Mouse (Mus musculus): Measurements from ENCODE around the gene Lrrc4c. TPM values are rescaled to one million over a fixed set of nuclear protein-coding genes. Genes with fewer than 3 reads are reported as not detected.

The Lrrc4c gene
- polyA plus RNA-seq, 1 experiment from 2014 or later = 29.9 TPM

GRCm38 (mm10) chr2:96714561-96714960 lies 396.6 kb downstream of the Lrrc4c start:
- no peak overlapping the region for H3K4me3 ChIP-seq (replicated peaks; ENCODE audit: low read depth, low read length)
- no peak overlapping the region for H3K4me2 ChIP-seq (ENCODE audit: low read length)
- no peak overlapping the region for H3K27ac ChIP-seq (replicated peaks; ENCODE audit: low read depth, low read length)
- H3K27me3 ChIP-seq (ENCODE audit: control insufficient read depth, insufficient read depth, low read length) = no peaks in the 10 kb centered on the region
- no peaks in the 10 kb centered on the region for H3K4me1 ChIP-seq (ENCODE audit: control insufficient read depth, insufficient read depth, low read length)
- DNase-seq (no peak), ATAC-seq (ENCODE audit: low FRiP score, low TSS enrichment) (no peak)
- no peak overlapping the region for H3K9ac ChIP-seq (replicated peaks; ENCODE audit: low read length)
- 92% methylated on average over 7 of the region's 7 CpGs for WGBS
- H3K36me3 ChIP-seq (ENCODE audit: control insufficient read depth, insufficient read depth, low read length) = no peaks in the 10 kb centered on the region
- no peaks in the 10 kb centered on the region for H3K9me3 ChIP-seq (ENCODE audit: control insufficient read depth, low read length)

- Histone ChIP-seq H3K9ac (replicated peaks; ENCODE audit: low read length) (no peak overlapping the region), H3K4me1 (ENCODE audit: control insufficient read depth, insufficient read depth, low read length) (no peaks in the 10 kb centered on the region), H3K4me3 (replicated peaks; ENCODE audit: low read depth, low read length) (no peak overlapping the region), H3K9me3 (ENCODE audit: control insufficient read depth, low read length) (no peaks in the 10 kb centered on the region), H3K27ac (replicated peaks; ENCODE audit: low read depth, low read length) (no peak overlapping the region), H3K36me3 (ENCODE audit: control insufficient read depth, insufficient read depth, low read length) (no peaks in the 10 kb centered on the region), H3K4me2 (ENCODE audit: low read length) (no peak overlapping the region), H3K27me3 (ENCODE audit: control insufficient read depth, insufficient read depth, low read length) (no peaks in the 10 kb centered on the region)
- no peak for DNase-seq
- 86% methylated on average over 2 of the region's 2 CpGs for WGBS
- no peak for ATAC-seq (ENCODE audit: low FRiP score, low TSS enrichment)
Measured at GRCm38 (mm10) chr2:96717353-96717752, 399.4 kb downstream of the Lrrc4c start.

DNA sequence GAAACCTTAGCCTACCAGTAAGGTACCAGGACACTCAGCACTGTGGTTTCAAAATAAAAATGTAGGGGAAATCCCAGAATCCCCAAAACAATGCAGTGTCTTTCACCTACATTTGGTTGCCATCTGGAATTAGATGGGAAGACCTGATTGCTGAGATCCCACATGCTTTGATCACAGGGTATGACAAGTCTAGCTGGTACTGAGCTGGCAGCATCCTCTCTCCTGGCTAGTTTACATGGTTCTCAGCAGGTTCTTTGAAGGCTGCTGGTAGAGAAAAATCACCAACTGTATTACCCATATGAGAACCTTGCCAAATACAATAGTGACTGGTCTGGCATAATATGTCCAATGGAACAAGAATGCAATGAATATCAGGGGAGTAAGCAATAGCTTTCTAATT lies 405.4 kb downstream of the Lrrc4c start:
- no peak overlapping the region for H3K27ac ChIP-seq (replicated peaks; ENCODE audit: low read depth, low read length)
- no peaks in the 10 kb centered on the region for H3K36me3 ChIP-seq (ENCODE audit: control insufficient read depth, insufficient read depth, low read length)
- no peak for DNase-seq
- no peaks in the 10 kb centered on the region for H3K27me3 ChIP-seq (ENCODE audit: control insufficient read depth, insufficient read depth, low read length)
- no peak overlapping the region for H3K9ac ChIP-seq (replicated peaks; ENCODE audit: low read length)
- ATAC-seq (ENCODE audit: low FRiP score, low TSS enrichment) = no peak
- H3K4me1 ChIP-seq (ENCODE audit: control insufficient read depth, insufficient read depth, low read length) = no peaks in the 10 kb centered on the region
- H3K4me2 ChIP-seq (ENCODE audit: low read length) = no peak overlapping the region
- no peak overlapping the region for H3K4me3 ChIP-seq (replicated peaks; ENCODE audit: low read depth, low read length)
- no peaks in the 10 kb centered on the region for H3K9me3 ChIP-seq (ENCODE audit: control insufficient read depth, low read length)

- Histone ChIP-seq H3K36me3 (ENCODE audit: control insufficient read depth, insufficient read depth, low read length) (no peaks in the 10 kb centered on the region), H3K9me3 (ENCODE audit: control insufficient read depth, low read length) (no peaks in the 10 kb centered on the region), H3K27ac (replicated peaks; ENCODE audit: low read depth, low read length) (no peak overlapping the region), H3K4me1 (ENCODE audit: control insufficient read depth, insufficient read depth, low read length) (no peaks in the 10 kb centered on the region), H3K9ac (replicated peaks; ENCODE audit: low read length) (no peak overlapping the region), H3K4me3 (replicated peaks; ENCODE audit: low read depth, low read length) (no peak overlapping the region), H3K4me2 (ENCODE audit: low read length) (no peak overlapping the region), H3K27me3 (ENCODE audit: control insufficient read depth, insufficient read depth, low read length) (no peaks in the 10 kb centered on the region)
- no peak for ATAC-seq (ENCODE audit: low FRiP score, low TSS enrichment)
- DNase-seq = no peak
Measured at GRCm38 (mm10) chr2:96736081-96736480, 418.1 kb downstream of the Lrrc4c start.

DNA sequence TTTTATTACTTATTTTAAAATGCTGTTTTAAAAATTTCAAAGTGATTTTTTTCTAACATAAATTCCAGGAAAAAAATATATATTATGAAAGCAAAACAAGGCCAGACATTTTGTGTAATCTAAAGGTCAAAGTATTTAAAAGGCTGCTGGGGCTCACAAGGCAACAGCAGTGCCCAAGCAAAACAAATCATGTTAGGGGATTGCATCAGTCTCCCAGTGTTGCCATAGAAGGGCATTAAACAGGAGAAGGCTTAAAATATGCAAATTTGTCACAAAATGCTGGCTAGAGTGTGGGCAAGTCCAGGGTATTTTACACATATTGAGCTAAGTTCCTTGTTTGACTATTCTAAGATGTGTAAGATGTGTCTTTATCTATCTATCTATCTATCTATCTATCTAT lies 437.1 kb downstream of the Lrrc4c start:
- Histone ChIP-seq H3K4me2 (ENCODE audit: low read length) (no peak overlapping the region), H3K9me3 (ENCODE audit: control insufficient read depth, low read length) (no peaks in the 10 kb centered on the region), H3K36me3 (ENCODE audit: control insufficient read depth, insufficient read depth, low read length) (no peaks in the 10 kb centered on the region), H3K27me3 (ENCODE audit: control insufficient read depth, insufficient read depth, low read length) (no peaks in the 10 kb centered on the region), H3K4me3 (replicated peaks; ENCODE audit: low read depth, low read length) (no peak overlapping the region), H3K4me1 (ENCODE audit: control insufficient read depth, insufficient read depth, low read length) (no peaks in the 10 kb centered on the region), H3K27ac (replicated peaks; ENCODE audit: low read depth, low read length) (no peak overlapping the region), H3K9ac (replicated peaks; ENCODE audit: low read length) (no peak overlapping the region)
- ATAC-seq (ENCODE audit: low FRiP score, low TSS enrichment) (no peak), DNase-seq (no peak)

DNA sequence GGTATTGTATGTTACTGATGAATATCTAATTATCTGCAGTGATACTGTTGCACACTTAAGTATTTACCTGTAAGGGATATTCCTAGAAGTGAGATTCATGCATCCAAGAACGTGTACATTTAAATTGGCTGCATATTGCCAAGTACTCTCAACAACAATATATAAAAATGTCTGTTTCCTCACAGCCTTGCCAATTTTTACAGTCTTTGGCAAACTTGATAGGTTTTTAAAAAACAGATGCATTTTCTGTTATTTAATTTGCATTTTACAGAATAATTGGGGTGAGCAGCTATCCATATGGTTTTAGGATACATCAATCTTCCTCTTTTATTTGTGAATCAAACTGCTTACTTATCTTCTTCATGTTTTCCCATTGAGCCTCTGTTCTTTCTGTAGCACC lies 439.7 kb downstream of the Lrrc4c start:
- H3K9ac ChIP-seq (replicated peaks; ENCODE audit: low read length) = no peak overlapping the region
- H3K36me3 ChIP-seq (ENCODE audit: control insufficient read depth, insufficient read depth, low read length) = no peaks in the 10 kb centered on the region
- ATAC-seq (ENCODE audit: low FRiP score, low TSS enrichment) (no peak), DNase-seq (no peak)
- H3K4me1 ChIP-seq (ENCODE audit: control insufficient read depth, insufficient read depth, low read length) = no peaks in the 10 kb centered on the region
- no peaks in the 10 kb centered on the region for H3K9me3 ChIP-seq (ENCODE audit: control insufficient read depth, low read length)
- H3K4me2 ChIP-seq (ENCODE audit: low read length) = no peak overlapping the region
- WGBS = 78% methylated on average over 1 of the region's 1 CpGs
- no peak overlapping the region for H3K27ac ChIP-seq (replicated peaks; ENCODE audit: low read depth, low read length)
- H3K27me3 ChIP-seq (ENCODE audit: control insufficient read depth, insufficient read depth, low read length) = no peaks in the 10 kb centered on the region
- H3K4me3 ChIP-seq (replicated peaks; ENCODE audit: low read depth, low read length) = no peak overlapping the region

GRCm38 (mm10) chr2:96763538-96763937 lies 445.6 kb downstream of the Lrrc4c start:
- Histone ChIP-seq H3K9me3 (ENCODE audit: control insufficient read depth, low read length) (no peaks in the 10 kb centered on the region), H3K27ac (replicated peaks; ENCODE audit: low read depth, low read length) (no peak overlapping the region), H3K9ac (replicated peaks; ENCODE audit: low read length) (no peak overlapping the region), H3K4me3 (replicated peaks; ENCODE audit: low read depth, low read length) (no peak overlapping the region), H3K36me3 (ENCODE audit: control insufficient read depth, insufficient read depth, low read length) (no peaks in the 10 kb centered on the region), H3K4me2 (ENCODE audit: low read length) (no peak overlapping the region), H3K4me1 (ENCODE audit: control insufficient read depth, insufficient read depth, low read length) (no peaks in the 10 kb centered on the region), H3K27me3 (ENCODE audit: control insufficient read depth, insufficient read depth, low read length) (no peaks in the 10 kb centered on the region)
- DNase-seq (no peak), ATAC-seq (ENCODE audit: low FRiP score, low TSS enrichment) (no peak)
- 80% methylated on average over 5 of the region's 5 CpGs for WGBS

DNA sequence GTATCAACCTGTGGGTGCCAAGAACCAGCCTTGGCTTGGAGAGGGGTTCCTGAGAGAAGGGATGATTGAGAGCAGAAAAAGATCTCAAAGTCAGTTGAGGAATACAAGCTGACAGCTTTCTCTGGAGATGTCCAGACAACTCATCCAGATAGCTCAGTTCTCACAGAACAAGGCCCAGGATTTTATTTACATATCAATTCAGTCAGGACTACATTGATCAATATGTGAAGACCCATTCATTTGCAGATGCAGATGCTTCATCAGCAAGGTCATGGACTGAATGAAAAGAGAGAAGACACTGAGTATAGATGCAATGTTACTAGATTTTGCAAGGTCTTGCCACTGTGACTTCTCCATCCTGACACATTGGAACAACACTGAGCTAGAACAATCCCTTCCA lies 457.4 kb downstream of the Lrrc4c start:
- H3K4me3 ChIP-seq (replicated peaks; ENCODE audit: low read depth, low read length) = no peak overlapping the region
- no peak overlapping the region for H3K4me2 ChIP-seq (ENCODE audit: low read length)
- H3K36me3 ChIP-seq (ENCODE audit: control insufficient read depth, insufficient read depth, low read length) = no peaks in the 10 kb centered on the region
- H3K27ac ChIP-seq (replicated peaks; ENCODE audit: low read depth, low read length) = no peak overlapping the region
- no peak for DNase-seq
- ATAC-seq (ENCODE audit: low FRiP score, low TSS enrichment) = no peak
- no peak overlapping the region for H3K9ac ChIP-seq (replicated peaks; ENCODE audit: low read length)
- no peaks in the 10 kb centered on the region for H3K27me3 ChIP-seq (ENCODE audit: control insufficient read depth, insufficient read depth, low read length)
- H3K4me1 ChIP-seq (ENCODE audit: control insufficient read depth, insufficient read depth, low read length) = no peaks in the 10 kb centered on the region
- H3K9me3 ChIP-seq (ENCODE audit: control insufficient read depth, low read length) = no peaks in the 10 kb centered on the region

DNA sequence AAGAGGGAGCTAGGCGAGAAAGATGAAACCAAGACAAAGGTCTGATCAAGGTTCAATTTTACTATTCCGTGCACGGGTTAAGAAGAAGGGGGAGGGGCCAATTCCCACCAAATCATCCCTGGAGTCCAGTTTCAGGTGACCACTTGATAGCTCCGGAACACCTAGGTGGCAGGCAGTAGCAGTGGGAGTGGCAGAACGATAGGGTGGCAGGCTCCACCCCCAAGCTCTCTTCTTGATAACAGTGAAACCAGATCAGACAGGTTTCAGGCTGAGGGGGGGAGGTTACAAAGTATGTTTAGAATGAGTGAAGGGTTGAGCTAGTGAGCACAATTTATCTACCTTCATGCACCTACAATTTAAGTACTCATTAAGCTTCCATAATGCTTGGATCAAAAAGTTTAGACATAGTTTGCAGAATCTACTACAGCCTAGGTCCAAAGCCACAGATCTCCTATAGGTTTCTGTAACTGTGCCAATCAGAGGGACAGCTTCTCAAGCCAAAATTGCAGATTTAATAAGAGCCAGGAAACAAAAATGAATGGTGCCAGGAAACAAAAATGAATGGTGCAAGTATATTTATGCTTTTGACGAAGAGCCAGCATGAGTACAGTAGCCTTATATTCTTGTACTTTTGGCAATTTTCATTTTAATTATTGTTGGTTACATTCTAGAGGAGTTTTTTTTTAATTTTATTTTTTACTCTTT lies 478.9 kb downstream of the Lrrc4c start:
- H3K27me3 ChIP-seq (ENCODE audit: control insufficient read depth, insufficient read depth, low read length) = no peaks in the 10 kb centered on the region
- H3K9ac ChIP-seq (replicated peaks; ENCODE audit: low read length) = no peak overlapping the region
- no peak for DNase-seq
- no peak for ATAC-seq (ENCODE audit: low FRiP score, low TSS enrichment)
- H3K4me2 ChIP-seq (ENCODE audit: low read length) = no peak overlapping the region
- H3K4me1 ChIP-seq (ENCODE audit: control insufficient read depth, insufficient read depth, low read length) = no peaks in the 10 kb centered on the region
- 49% methylated on average over 6 of the region's 6 CpGs for whole genome bisulfite sequencing
- no peaks in the 10 kb centered on the region for H3K9me3 ChIP-seq (ENCODE audit: control insufficient read depth, low read length)
- H3K27ac ChIP-seq (replicated peaks; ENCODE audit: low read depth, low read length) = no peak overlapping the region
- H3K36me3 ChIP-seq (ENCODE audit: control insufficient read depth, insufficient read depth, low read length) = no peaks in the 10 kb centered on the region
- no peak overlapping the region for H3K4me3 ChIP-seq (replicated peaks; ENCODE audit: low read depth, low read length)

Measured in midbrain, embryonic 14.5 days (tissue).